Mouse (Mus musculus) layer of hippocampus, adult 9-10 months (tissue): Measurements from ENCODE around the gene Lipc.

Experiments
- DNase-seq: peaks from one replicate; pipeline ENCODE4 v3.0.0; 2022; ENCODE audit warnings: low spot score

Gene Lipc

GRCm38 (mm10) chr9:70957717-70958116 lies 5.7 kb upstream of the Lipc start:
- no peak for DNase-seq

GRCm38 (mm10) chr9:70954226-70954625 lies 2.2 kb upstream of the Lipc start:
- DNase-seq, result no peak

- no peak for DNase-seq
Observed at GRCm38 (mm10) chr9:70949336-70949735, 2.7 kb downstream of the Lipc start.

GRCm38 (mm10) chr9:70947312-70947711 lies 4.7 kb downstream of the Lipc start:
- no peak for DNase-seq

- no peak for DNase-seq
Observed at GRCm38 (mm10) chr9:70942686-70943333, 9.2 kb downstream of the Lipc start.

GRCm38 (mm10) chr9:70939752-70940501 lies 12.1 kb downstream of the Lipc start:
- no peak for DNase-seq

GRCm38 (mm10) chr9:70938850-70939249 lies 13.2 kb downstream of the Lipc start:
- no peak for DNase-seq

GRCm38 (mm10) chr9:70938134-70938533 lies 13.9 kb downstream of the Lipc start:
- no peak for DNase-seq

GRCm38 (mm10) chr9:70934587-70935295 lies 17.3 kb downstream of the Lipc start:
- DNase-seq, result no peak

GRCm38 (mm10) chr9:70930641-70931020 lies 21.4 kb downstream of the Lipc start:
- DNase-seq, result no peak

- no peak for DNase-seq
Observed at GRCm38 (mm10) chr9:70929840-70930640, 22.0 kb downstream of the Lipc start.

- no peak for DNase-seq
Observed at GRCm38 (mm10) chr9:70928472-70928871, 23.6 kb downstream of the Lipc start.

GRCm38 (mm10) chr9:70927701-70928100 lies 24.3 kb downstream of the Lipc start:
- no peak for DNase-seq

GRCm38 (mm10) chr9:70926820-70927588 lies 25.0 kb downstream of the Lipc start:
- DNase-seq, result no peak

GRCm38 (mm10) chr9:70925225-70925624 lies 26.8 kb downstream of the Lipc start:
- no peak for DNase-seq

- DNase-seq, result no peak
Observed at GRCm38 (mm10) chr9:70924763-70925162, 27.3 kb downstream of the Lipc start.

GRCm38 (mm10) chr9:70921781-70922565 lies 30.1 kb downstream of the Lipc start:
- DNase-seq, result no peak

- no peak for DNase-seq
Observed at GRCm38 (mm10) chr9:70921132-70921531, 30.9 kb downstream of the Lipc start.

- no peak for DNase-seq
Observed at GRCm38 (mm10) chr9:70919271-70919670, 32.8 kb downstream of the Lipc start.

GRCm38 (mm10) chr9:70916516-70916915 lies 35.5 kb downstream of the Lipc start:
- no peak for DNase-seq

- no peak for DNase-seq
Observed at GRCm38 (mm10) chr9:70915356-70915685, 36.7 kb downstream of the Lipc start.
